Mouse (Mus musculus): ENCODE measurements around the gene Spns2.
"Not testable (repeated sequence)": the region's sequence is repeated elsewhere in the genome, so short reads cannot be mapped to it uniquely, and the experiment has no call there.

Gene Spns2

DNA sequence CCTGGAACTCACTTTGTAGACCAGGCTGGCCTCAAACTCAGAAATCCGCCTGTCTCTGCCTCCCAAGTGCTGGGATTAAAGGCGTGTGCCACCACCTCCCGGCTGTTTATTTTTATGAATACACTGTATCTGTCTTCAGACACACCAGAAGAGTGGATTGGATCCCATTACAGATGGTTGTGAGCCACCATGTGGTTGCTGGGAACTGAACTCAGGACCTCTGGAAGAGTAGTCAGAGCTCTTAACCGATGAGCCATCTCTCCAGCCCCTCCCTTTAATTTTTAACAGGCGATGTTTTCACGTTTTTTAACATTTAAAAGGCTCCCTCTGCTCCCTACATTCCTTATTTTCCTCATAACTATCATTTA is 49.1 kb downstream of the Spns2 start:
- not testable (repeated sequence) for DNase-seq (ENCODE audit: inconsistent age in 2 of 2, low spot score in 1 of 2)

DNA sequence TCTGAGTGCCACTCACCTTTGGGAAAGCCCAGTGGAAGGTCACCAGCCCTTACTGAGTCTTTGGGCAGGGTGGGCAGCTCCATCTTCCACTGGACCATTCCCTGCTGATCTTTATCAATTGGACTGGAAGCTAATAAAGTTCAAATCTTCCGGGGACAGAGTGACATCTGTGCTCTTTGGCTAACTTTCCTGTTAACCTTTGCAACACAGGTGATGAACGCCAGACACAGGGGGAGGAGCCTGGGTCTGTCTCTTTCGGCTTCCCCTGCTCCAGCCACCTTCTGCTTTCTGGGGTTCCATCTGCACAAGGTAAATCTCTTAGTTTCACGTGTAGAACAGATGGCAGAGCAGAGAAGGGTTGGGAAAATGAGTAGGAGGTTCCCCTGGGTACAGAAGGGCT is 51.3 kb downstream of the Spns2 start:
- DNase-seq (ENCODE audit: inconsistent age in 2 of 2, low spot score in 1 of 2) = no peak

- DNase-seq (ENCODE audit: inconsistent age in 2 of 2, low spot score in 1 of 2) = peak in 1 of 2 experiments; percentile 76
Measured at GRCm38 (mm10) chr11:72436756-72437650, 52.7 kb downstream of the Spns2 start.

- peak; percentile 40 to 80 for DNase-seq (ENCODE audit: inconsistent age in 2 of 2, low spot score in 1 of 2)
Measured at GRCm38 (mm10) chr11:72436271-72436670, 53.4 kb downstream of the Spns2 start.

DNA sequence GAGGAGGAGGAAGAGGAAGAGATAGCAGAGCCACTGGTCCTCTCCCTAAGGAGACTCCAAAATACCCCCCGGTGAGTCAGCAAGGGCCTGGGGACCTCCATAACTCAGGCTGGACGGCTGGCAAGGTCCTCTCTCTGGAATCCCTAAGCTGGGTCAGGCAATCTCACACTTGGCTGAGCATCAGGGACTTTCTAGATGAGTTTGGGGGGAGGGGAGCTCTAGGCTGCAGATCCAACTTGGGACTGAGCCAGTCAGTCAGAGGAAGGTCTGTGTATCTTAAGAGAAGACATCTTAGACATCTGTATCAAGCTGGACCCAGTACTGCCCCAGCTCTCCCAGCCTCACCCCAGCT is 54.0 kb downstream of the Spns2 start:
- peak; percentile 80 to 91 for DNase-seq (ENCODE audit: inconsistent age in 2 of 2, low spot score in 1 of 2)

- peak; percentile 55 to 91 for DNase-seq (ENCODE audit: inconsistent age in 2 of 2, low spot score in 1 of 2)
Measured at GRCm38 (mm10) chr11:72434963-72435693, 54.6 kb downstream of the Spns2 start, which contains the start of gene Ggt6. Ggt6 (plus strand) TSS chr11:72435526.

- not testable (repeated sequence) for DNase-seq (ENCODE audit: inconsistent age in 2 of 2, low spot score in 1 of 2)
Measured at GRCm38 (mm10) chr11:72430311-72431068, 59.2 kb downstream of the Spns2 start.

GRCm38 (mm10) chr11:72429288-72429690 is 60.4 kb downstream of the Spns2 start:
- peak; percentile 78 to 93 for DNase-seq (ENCODE audit: inconsistent age in 2 of 2, low spot score in 1 of 2)

DNA sequence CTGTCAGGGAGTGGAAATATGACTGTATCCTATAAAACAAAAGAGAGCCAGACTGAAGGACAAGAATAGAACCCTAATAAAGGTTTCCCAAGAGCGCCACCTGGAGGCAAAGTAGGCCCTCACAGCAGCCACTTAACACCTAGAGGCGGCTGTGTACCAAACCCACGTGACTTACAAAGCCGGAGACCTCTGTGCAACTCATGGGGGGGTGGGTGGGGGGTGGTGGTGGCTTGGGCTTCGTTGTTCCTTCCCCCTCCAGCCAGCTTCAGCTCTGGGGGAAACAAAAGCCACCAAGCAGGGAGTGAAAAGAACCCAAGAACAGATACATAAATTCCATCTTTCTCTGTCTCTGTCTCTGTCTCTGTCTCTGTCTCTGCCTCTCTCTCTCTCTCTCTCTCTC is 61.0 kb downstream of the Spns2 start:
- DNase-seq (ENCODE audit: inconsistent age in 2 of 2, low spot score in 1 of 2) = peak; percentile 76 to 94

DNA sequence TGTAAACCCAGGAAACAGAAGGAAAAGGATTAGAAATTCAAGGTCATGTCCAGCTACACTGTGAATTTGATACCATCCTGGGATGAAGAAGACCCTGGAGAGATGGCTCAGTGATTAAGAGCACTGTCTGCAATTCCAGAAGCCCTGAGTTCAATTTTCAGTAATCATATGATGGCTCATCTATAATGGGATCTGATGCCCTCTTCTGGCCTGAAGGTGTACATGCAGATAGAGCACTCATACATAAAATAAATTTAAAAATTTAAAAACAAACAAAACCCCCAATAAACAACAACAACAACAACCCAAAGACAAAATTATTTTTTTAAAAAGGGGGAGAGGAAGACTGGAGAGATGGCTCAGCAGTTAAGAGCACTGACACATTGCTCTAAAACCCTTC is 62.8 kb downstream of the Spns2 start:
- DNase-seq (ENCODE audit: inconsistent age in 2 of 2, low spot score in 1 of 2) = no peak

DNA sequence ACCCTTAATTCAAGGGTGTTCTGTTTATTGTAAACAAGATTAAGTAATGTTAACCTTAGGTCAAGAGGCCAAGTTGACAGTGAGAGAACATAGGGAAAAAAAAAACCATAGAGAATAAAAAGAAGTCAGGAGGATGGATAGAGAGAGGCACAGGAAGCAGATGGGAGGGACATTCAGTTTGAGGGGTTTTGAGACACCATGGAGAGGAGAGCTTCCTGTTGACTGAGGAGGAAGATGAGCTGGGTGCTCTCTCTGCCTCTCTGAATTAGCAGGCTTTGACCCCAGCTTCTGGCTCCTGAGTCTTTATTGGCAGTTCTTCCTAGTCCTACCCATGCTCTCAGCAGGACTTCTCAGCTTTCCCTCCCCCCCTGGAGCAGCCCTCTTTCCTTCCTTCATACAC is 64.5 kb downstream of the Spns2 start:
- no peak for DNase-seq (ENCODE audit: inconsistent age in 2 of 2, low spot score in 1 of 2)

DNA sequence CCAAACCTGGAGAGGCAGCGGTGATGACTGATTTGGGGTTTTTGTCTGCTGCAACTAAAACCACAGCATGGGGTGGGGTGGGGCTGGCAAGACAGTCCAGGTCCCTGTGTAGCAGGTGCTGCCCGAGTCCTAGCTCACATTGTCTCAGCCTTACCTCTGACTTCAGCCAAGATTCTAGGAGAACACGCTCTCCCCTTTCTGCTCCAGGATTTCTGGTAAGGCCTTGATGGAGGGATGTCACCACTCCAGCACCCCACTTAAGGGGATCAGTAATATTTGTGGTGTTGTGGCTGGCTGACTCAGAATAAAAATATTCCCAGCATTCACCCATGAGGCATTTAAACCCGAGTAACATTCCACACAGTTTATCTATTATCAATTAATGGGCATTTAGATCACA is 66.0 kb downstream of the Spns2 start:
- DNase-seq (ENCODE audit: inconsistent age in 2 of 2, low spot score in 1 of 2) = no peak

GRCm38 (mm10) chr11:72421518-72422278 is 68.0 kb downstream of the Spns2 start:
- peak in 1 of 2 experiments; percentile 88 for DNase-seq (ENCODE audit: inconsistent age in 2 of 2, low spot score in 1 of 2)

DNA sequence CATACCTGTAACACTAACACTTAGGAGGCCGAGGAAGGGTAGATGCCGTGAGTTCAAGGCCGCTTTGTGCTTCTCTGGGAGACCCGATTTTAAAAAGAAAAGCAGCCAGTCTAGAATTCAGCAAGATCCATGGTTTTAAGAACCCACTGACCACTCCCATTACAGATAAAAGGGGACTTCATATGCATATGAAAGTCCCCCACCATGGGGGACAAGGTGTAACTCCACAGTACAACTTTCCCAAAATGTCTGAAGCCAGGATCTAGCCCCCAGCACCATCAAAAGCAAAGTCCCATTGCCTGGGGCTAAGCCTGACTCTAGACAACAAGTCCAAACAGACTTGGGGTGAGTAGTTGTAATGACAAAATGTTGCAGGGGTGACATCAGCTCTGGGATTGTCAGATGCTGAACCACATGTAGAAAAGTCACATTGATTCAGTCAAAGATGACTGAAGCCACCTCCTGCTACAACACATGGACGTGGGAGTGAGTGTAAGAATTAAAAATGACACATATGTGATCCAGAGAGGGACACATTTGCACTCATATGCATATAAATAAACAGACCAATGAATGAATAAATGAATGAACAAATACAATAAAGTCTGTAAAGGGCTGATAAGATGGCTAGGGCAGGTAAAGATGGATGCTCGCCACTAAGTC is 69.1 kb downstream of the Spns2 start:
- DNase-seq (ENCODE audit: inconsistent age in 2 of 2, low spot score in 1 of 2) = no peak

GRCm38 (mm10) chr11:72419006-72419405 is 70.7 kb downstream of the Spns2 start:
- no peak for DNase-seq (ENCODE audit: inconsistent age in 2 of 2, low spot score in 1 of 2)

GRCm38 (mm10) chr11:72418227-72418626 is 71.5 kb downstream of the Spns2 start:
- DNase-seq (ENCODE audit: inconsistent age in 2 of 2, low spot score in 1 of 2) = peak in 1 of 2 experiments; percentile 66

- no peak for DNase-seq (ENCODE audit: inconsistent age in 2 of 2, low spot score in 1 of 2)
Measured at GRCm38 (mm10) chr11:72417376-72417775, 72.3 kb downstream of the Spns2 start.

GRCm38 (mm10) chr11:72416666-72417065 is 73.0 kb downstream of the Spns2 start:
- no peak for DNase-seq (ENCODE audit: inconsistent age in 2 of 2, low spot score in 1 of 2)

DNA sequence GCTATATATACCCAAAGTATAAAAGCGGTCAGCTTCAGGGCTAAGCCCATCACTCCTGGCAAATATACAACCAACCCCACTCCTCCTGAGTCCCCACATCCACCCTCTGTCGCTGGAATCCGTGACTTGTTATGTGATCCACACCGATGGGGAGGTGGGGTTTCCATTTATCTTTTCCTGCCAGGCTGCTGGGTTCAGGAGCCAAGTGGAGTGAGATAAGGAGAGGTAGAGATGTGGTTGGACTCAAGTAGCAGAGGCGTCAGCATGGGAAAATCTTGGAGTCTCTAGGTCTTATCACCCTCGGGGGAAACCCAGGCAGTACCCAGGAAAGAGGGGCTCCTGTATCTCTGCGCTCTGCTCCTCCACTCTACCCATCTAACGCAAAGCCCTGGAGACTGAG is 74.5 kb downstream of the Spns2 start:
- DNase-seq (ENCODE audit: inconsistent age in 2 of 2, low spot score in 1 of 2) = no peak

DNA sequence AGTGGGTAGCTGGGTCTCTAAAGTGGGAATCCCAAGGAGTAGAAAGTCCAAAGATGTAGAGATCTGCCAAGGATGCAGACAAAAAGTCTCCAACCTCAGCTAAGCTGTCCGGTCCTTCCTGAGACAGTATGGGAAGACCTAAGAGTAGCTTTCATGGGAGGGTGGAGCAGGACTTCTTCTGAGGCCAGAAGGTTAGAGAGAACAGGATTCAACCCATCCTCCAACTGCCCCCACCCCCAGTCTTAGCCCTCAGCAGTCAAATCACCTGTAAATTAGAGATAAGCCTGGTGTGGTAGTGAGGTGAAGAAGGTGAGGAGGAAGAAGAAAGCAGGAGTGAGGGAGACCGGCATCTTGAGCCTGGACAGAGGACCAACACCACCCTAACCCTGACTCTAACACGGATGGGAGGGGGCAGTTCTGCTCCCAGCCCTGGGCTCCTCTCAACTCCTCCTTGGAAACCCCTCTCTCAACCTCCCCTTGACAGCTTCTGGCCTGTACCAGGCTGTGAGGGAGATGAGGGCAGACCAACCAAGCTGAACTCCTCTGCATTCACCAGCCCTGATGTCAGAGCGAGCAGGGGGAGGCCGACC is 76.0 kb downstream of the Spns2 start:
- DNase-seq (ENCODE audit: inconsistent age in 2 of 2, low spot score in 1 of 2) = no peak

All from adrenal gland, adult (tissue).